Mouse (Mus musculus) olfactory bulb, adult 2 months (tissue): ENCODE data around the gene Calm1.

Experiments used
- CTCF ChIP-seq: fragments of 200-500 bp; IDR thresholded peaks from 2 replicates; pipeline ENCODE4 v1.5.1; 2012; ENCODE audit warnings: low read depth, mild to moderate bottlenecking, low read length, moderate library complexity; ENCODE audit not compliant: insufficient read depth
- POLR2A ChIP-seq: fragments of 200-500 bp; IDR thresholded peaks from 2 replicates; pipeline ENCODE4 v1.6.1; 2012; ENCODE audit warnings: mild to moderate bottlenecking, low read depth, low read length, moderate library complexity; ENCODE audit not compliant: insufficient read depth

GRCm38 (mm10) chr12:100234201-100234600, 35.0 kb downstream of the Calm1 start:
- TF ChIP-seq CTCF (no peak), POLR2A (no peak)
